Mouse (Mus musculus): ENCODE measurements around the gene Rabep1.
A peak's percentile ranks its signal among the peaks of the same experiment; 100 is the strongest.

Rabep1 gene

DNA sequence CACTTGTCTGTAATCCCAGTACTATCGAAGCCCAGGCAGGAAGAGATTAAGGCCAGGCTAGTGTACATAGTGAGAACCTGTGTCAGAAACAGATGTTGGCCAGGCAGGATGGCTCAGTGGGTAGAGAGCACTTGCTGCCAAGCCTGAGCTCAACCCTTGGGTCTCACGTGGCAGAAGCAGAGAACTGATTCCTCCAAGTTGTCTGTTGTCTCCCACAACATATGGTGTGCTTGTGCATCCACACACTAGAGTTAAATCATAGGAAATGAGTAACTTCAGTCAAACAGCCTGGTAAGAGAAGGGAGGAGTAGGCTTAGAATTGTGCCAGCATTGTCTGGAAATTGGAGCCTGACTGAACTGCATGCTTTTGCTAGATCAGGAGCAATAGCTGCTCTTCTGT lies 130.6 kb downstream of the Rabep1 start:
- no peak for DNase-seq (ENCODE audit: low spot score)

DNA sequence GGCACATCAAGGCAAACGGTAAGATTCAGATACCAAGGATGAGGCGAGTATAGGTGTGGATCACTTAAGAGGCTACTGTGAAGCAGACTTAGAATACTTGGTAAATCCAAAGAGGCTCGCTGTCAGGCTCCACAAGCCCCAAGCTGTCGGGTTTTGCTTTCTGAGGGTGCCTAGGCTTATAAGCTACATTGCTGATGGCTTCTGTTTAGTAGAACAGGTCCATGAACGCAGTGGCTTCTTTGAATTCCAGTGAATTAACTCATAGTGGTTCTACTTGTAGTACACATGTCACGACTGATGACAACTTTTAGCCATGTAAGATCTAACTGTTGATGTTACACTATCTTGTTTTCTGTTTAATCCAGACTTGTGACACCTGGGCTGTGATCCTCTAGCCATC lies 132.7 kb downstream of the Rabep1 start:
- DNase-seq (ENCODE audit: low spot score), result no peak

DNA sequence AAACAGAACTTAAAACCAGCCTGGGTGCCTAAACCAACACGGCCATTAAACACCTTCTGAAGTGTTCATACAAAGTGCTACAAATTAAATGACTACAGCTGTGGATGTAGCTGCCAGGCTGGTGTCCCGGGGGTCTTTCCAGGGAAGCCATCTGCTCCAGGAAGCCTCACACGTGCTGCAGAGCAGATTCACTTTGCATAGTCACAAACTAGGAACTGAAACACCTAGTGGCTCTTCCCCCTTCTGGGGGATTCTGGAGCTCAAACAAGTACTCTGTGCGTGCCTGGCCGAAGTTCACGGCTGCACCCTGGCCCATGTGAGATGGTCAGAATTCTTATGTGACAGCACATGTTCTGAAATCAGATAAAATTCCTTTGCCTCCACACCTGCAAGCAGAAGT lies 135.7 kb downstream of the Rabep1 start:
- DNase-seq (ENCODE audit: low spot score), result no peak

DNA sequence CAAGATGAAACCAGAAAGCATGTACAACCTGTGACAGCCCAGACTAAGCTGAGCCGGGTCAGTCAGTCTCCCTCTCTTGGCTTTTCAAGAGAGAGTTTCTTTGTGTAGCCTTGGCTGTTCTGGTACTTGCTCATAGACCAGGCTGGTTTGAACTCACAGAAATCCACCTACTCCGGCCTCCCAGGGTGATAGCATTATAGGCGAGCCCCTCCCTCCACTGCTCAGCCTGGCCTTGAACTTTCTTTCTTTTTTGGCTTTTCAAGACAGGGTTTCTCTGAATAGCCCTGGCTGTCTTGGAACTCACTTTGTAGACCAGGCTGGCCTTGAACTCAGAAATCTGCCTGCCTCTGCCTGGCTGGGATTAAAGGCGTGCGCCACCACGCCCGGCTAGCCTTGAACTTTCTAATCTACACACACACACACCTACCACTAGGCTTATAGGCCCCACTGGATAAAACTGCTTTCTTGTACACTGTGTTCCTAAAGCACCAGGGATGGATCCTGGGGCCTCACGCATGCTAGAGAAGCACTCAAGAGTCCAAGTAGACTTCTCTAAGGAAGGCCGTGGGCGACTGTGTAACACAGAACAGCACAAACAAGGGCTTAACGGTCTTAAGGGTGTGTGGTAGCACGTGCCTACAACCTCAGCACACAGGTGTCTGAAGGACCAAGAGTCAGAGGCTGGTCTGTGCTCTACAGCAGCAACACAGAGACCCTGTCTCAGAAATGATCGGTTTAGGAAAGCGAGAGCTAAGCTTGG lies 136.4 kb downstream of the Rabep1 start:
- DNase-seq (ENCODE audit: low spot score), result no peak

DNA sequence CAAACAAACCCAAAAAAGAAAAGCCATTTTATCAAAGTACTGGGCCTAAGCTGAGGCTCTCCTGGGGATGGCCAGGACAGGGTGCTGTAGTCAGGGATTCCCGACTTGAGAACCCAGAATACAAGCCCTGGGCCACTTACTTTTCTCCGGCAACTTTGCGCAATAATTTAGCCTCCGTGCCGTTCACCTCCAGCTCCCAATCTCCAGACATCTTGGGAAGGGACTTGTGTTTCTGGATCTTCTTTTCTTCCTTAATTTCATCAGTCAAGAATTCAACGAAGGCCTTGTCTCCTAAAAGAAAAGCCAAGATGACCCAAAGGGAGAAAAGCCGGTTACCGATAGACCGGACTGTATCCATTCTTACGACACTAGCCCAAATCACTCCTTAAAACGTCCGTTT lies 137.5 kb downstream of the Rabep1 start:
- DNase-seq (ENCODE audit: low spot score), result no peak

DNA sequence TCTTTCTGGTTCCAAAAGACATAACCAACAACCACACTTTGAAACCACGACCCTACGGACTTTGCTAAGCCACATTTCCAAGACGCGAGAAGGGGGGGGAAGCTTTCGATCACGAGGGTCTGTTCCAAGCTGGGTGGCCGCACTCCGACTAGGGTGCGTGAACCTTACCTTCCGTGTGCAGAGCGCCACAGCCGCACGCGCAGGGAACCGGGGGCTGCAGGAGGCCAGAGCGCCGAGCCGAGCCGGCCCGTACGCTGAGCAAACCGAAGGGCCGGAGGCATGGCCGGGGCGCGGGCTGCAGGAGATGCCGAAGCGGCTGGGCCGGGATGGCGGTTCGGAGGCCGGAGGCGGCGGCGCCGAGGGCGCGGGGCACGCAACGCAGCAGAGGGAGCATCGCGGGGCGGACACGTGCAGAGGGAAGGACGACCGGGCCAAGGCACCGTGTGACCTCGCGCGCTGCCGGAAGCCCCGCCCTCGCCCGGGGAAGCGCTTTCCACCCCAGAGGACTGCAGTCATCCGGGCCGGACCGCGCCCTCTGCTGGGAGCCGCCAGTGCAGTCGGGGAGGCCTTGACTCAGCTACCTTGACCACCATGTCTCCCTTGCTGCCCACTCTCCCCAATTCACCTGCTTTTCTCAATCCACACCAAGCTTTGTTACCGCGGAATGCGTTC lies 138.1 kb downstream of the Rabep1 start, which contains the start of gene C1qbp:
Gene C1qbp, minus strand, starts transcription at position 470 of the 672 bp plus-strand sequence.
- peak; percentile 93 for DNase-seq (ENCODE audit: low spot score)

Measured in ovary, postnatal 10 days (tissue).